In the genomic region with DNA sequence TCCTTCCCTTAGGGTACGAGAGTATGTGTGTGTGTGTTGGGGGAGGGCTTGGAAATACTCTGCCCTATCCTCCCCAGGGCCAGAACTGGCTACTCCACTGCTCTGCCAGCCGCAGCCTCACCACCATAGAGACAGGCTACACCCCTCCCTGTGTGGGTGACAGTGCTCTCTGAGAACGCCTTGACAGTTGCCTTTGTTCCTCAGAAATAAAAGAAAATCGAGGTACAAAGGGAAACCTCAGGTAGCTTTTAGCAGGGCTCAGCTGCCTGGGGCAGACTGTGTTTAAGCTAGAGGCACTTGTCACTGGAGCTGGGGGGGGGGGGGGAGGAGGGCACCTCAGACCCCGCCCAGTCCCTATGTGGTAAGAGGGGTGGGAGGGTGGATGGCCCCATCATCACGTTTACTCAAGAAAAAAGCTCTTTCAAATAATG, we compare ENCODE assay signal across 9 mouse cellular contexts. TPM values are rescaled to one million over a fixed set of nuclear protein-coding genes. Genes with fewer than 3 reads are reported as not detected.
DNase-seq lines count a peak whose midpoint lies in the region.
"Had no signal": no experiment of that assay in that cellular context is flagged by ENCODE, and none has a peak within 500 bp of the region (broad histone marks: within the 10 kb centered on the region; RNA-seq: fewer than 3 reads in every experiment).

No protein-coding gene starts in this region.

- peaks cover 62% of the 10 kb centered on the region for H3K27me3 ChIP-seq in hindbrain, embryonic 10.5 days (ENCODE audit: insufficient read depth, poor library complexity, severe bottlenecking)

- WGBS in hindbrain, embryonic 10.5 days, result 5% methylated on average over 6 of the region's 6 CpGs

- no peaks in the 10 kb centered on the region for H3K9me3 ChIP-seq in hindbrain, embryonic 10.5 days

- H3K36me3 ChIP-seq in hindbrain, embryonic 10.5 days, result no peaks in the 10 kb centered on the region

- peak; percentile 57 for DNase-seq in embryo, embryonic 10 days (ENCODE audit: low spot score)
- no peak for DNase-seq in embryo, embryonic 9.5 days (ENCODE audit: extremely low spot score)
- peak; percentile 42 for DNase-seq in MN1 (ENCODE audit: low spot score)
- peak; percentile 65 for DNase-seq in hindbrain, embryonic 10.5 days (ENCODE audit: low spot score)
- DNase-seq in naive thymus-derived CD4-positive, alpha-beta T cell, adult 2 months (ENCODE audit: low read depth), result peak; percentile 92
- DNase-seq in right cerebral cortex, postnatal 10 days (ENCODE audit: low spot score in 2 of 2), result no peak
- no peak for DNase-seq in frontal cortex, postnatal 36 days (ENCODE audit: low spot score in 2 of 2)
- DNase-seq in cerebellum, postnatal 36 days, result no peak

- peak overlapping the region; percentile 43 for H3K4me3 ChIP-seq in hindbrain, embryonic 10.5 days

- peaks cover 83% of the 10 kb centered on the region for H3K4me1 ChIP-seq in hindbrain, embryonic 10.5 days (replicated peaks)

- H3K27ac ChIP-seq in hindbrain, embryonic 10.5 days, result peak overlapping the region; percentile 88

RNA-seq across cellular contexts. Expression of a gene that starts 6.3 kb away (rescaled TPM):
- polyA plus RNA-seq in hindbrain, embryonic 10.5 days (2016; fragmentation: Nextera tagmentation; extraction: Ambion mirVana), result 0.90 and 0.99 TPM in 2 replicates
- polyA plus RNA-seq: heart, postnatal 0 days had no signal

RNA-seq across cellular contexts. Expression of a gene that starts 48.7 kb away (rescaled TPM):
- polyA plus RNA-seq in hindbrain, embryonic 10.5 days (2016; fragmentation: Nextera tagmentation; extraction: Ambion mirVana), result 11.2 and 15.8 TPM in 2 replicates

Comparison
In these comparisons a context has a peak if more than half of its experiments do, and no peak if none do; other contexts are left out.
1. DNase-seq: peak in embryo, embryonic 10 days (single experiment), MN1 (single experiment), hindbrain, embryonic 10.5 days (single experiment) and naive thymus-derived CD4-positive, alpha-beta T cell, adult 2 months (single experiment); none in embryo, embryonic 9.5 days (single experiment), right cerebral cortex, postnatal 10 days (0 of 2), frontal cortex, postnatal 36 days (0 of 2) and cerebellum, postnatal 36 days (0 of 2).